15 mouse cellular contexts compared by ENCODE assay signal in the genomic region with DNA sequence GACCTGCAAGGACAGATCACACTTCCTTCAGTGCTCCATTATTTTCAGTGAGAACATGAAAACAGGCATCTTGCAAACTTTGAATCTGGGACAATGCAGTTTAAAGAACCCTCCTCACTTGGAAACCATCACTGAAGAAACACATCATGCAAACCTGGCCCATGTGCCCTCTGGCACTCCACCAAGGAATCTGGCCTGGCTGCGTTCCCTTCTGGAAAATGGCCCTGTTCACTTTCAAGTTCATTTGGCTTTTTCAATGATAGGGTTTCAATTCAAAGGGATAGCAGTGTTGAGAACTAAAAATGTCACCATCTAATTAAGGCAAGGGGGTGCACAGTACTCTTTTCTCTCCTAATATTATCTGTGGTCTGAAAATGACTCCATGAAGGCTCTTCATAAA.
A peak's percentile ranks its signal among the peaks of the same experiment; 100 is the strongest.
DNase-seq lines count a peak whose midpoint lies in the region; ATAC-seq and TF ChIP-seq lines count a peak whose summit lies in the region.
"Had no signal": no experiment of that assay in that cellular context is flagged by ENCODE, and none has a peak within 500 bp of the region (broad histone marks: within the 10 kb centered on the region; RNA-seq: fewer than 3 reads in every experiment).

No protein-coding gene starts in this region.

- no peak overlapping the region for H3K27ac ChIP-seq in cerebellum, adult 2 months (ENCODE audit: insufficient read depth, low read length)
- H3K27ac ChIP-seq in hindbrain, embryonic 13.5 days, result peak overlapping the region; percentile 40
- no peak overlapping the region for H3K27ac ChIP-seq in hindbrain, embryonic 10.5 days
- no peak overlapping the region for H3K27ac ChIP-seq in lung, postnatal 0 days (ENCODE audit: low read length)
- H3K27ac ChIP-seq: embryonic facial prominence, embryonic 15.5 days; heart, embryonic 13.5 days; intestine, embryonic 15.5 days; liver, embryonic 14.5 days; neural tube, embryonic 13.5 days had no signal

- DNase-seq in cerebellum, adult 2 months, result peak; percentile 24 to 31
- DNase-seq in cerebellum, adult 11-12 months, result no peak
- DNase-seq in hindbrain, embryonic 10.5 days (ENCODE audit: low spot score), result no peak
- DNase-seq in lung, postnatal 36 days, result peak; percentile 3
- DNase-seq in lung, postnatal 0 days (ENCODE audit: low spot score), result no peak
- DNase-seq in heart, postnatal 10 days, result peak; percentile 17 to 39
- no peak for DNase-seq in T-cell, adult 2 months (ENCODE audit: low spot score)
- DNase-seq: right cerebral cortex, adult 18-20 months; thymus, postnatal 25 days had no signal

- H3K4me3 ChIP-seq in cerebellum, adult 2 months (replicated peaks; ENCODE audit: insufficient read depth, low read depth, low read length), result no peak overlapping the region
- H3K4me3 ChIP-seq in hindbrain, embryonic 13.5 days, result no peak overlapping the region
- H3K4me3 ChIP-seq in hindbrain, embryonic 10.5 days, result no peak overlapping the region
- no peak overlapping the region for H3K4me3 ChIP-seq in lung, postnatal 0 days (ENCODE audit: low read depth, low read length)
- H3K4me3 ChIP-seq: embryonic facial prominence, embryonic 15.5 days; heart, embryonic 13.5 days; intestine, embryonic 15.5 days; neural tube, embryonic 13.5 days had no signal

- no peak for TF ChIP-seq EP300 in lung, postnatal 0 days (IDR thresholded peaks at IDR 0.05)

- H3K9me3 ChIP-seq in hindbrain, embryonic 13.5 days, result no peaks in the 10 kb centered on the region
- H3K9me3 ChIP-seq in hindbrain, embryonic 10.5 days, result no peaks in the 10 kb centered on the region
- H3K9me3 ChIP-seq in lung, postnatal 0 days (ENCODE audit: low read length), result no peaks in the 10 kb centered on the region
- H3K9me3 ChIP-seq: embryonic facial prominence, embryonic 15.5 days; heart, embryonic 13.5 days; intestine, embryonic 15.5 days; neural tube, embryonic 13.5 days had no signal

- no peak for TF ChIP-seq CTCF in cerebellum, adult 2 months (IDR thresholded peaks at IDR 0.05; ENCODE audit: borderline replicate concordance, insufficient read depth, low read depth, low read length)
- no peak for TF ChIP-seq CTCF in lung, postnatal 0 days (IDR thresholded peaks at IDR 0.05)

- intact Hi-C loops in heart, postnatal 10 days (cut with DNase I), result no loop called here

- no peaks in the 10 kb centered on the region for H3K36me3 ChIP-seq in hindbrain, embryonic 13.5 days
- no peaks in the 10 kb centered on the region for H3K36me3 ChIP-seq in hindbrain, embryonic 10.5 days
- H3K36me3 ChIP-seq in lung, postnatal 0 days (ENCODE audit: insufficient read depth, low read length), result no peaks in the 10 kb centered on the region
- H3K36me3 ChIP-seq: embryonic facial prominence, embryonic 15.5 days; heart, embryonic 13.5 days; intestine, embryonic 15.5 days; neural tube, embryonic 13.5 days had no signal

- H3K4me2 ChIP-seq in hindbrain, embryonic 13.5 days, result no peak overlapping the region
- H3K4me2 ChIP-seq in lung, postnatal 0 days (replicated peaks; ENCODE audit: low read depth, low read length), result no peak overlapping the region
- H3K4me2 ChIP-seq: embryonic facial prominence, embryonic 15.5 days; heart, embryonic 13.5 days; intestine, embryonic 15.5 days; neural tube, embryonic 13.5 days had no signal

- ATAC-seq in hindbrain, embryonic 13.5 days (ENCODE audit: low FRiP score), result no peak
- no peak for ATAC-seq in lung, postnatal 0 days
- ATAC-seq: intestine, embryonic 15.5 days had no signal

- TF ChIP-seq POLR2A in cerebellum, adult 2 months (IDR thresholded peaks at IDR 0.05; ENCODE audit: borderline replicate concordance, insufficient read depth, low read length), result no peak

- no peaks in the 10 kb centered on the region for H3K4me1 ChIP-seq in cerebellum, adult 2 months (ENCODE audit: control insufficient read depth, insufficient read depth, low read length)
- no peaks in the 10 kb centered on the region; the same call in 1 of the 2 replicates for H3K4me1 ChIP-seq in hindbrain, embryonic 13.5 days (replicated peaks)
- no peaks in the 10 kb centered on the region for H3K4me1 ChIP-seq in hindbrain, embryonic 10.5 days (replicated peaks)
- no peaks in the 10 kb centered on the region for H3K4me1 ChIP-seq in lung, postnatal 0 days (ENCODE audit: insufficient read depth, low read depth, low read length)
- H3K4me1 ChIP-seq: embryonic facial prominence, embryonic 15.5 days; heart, embryonic 13.5 days; intestine, embryonic 15.5 days; neural tube, embryonic 13.5 days had no signal

- H3K9ac ChIP-seq in hindbrain, embryonic 13.5 days, result no peak overlapping the region
- no peak overlapping the region for H3K9ac ChIP-seq in lung, postnatal 0 days (replicated peaks; ENCODE audit: low read depth)
- H3K9ac ChIP-seq: embryonic facial prominence, embryonic 15.5 days; heart, embryonic 13.5 days; intestine, embryonic 15.5 days; liver, embryonic 14.5 days; neural tube, embryonic 13.5 days had no signal

- H3K27me3 ChIP-seq in cerebellum, adult 2 months (ENCODE audit: control insufficient read depth, insufficient read depth, low read length), result no peaks in the 10 kb centered on the region
- no peaks in the 10 kb centered on the region for H3K27me3 ChIP-seq in hindbrain, embryonic 13.5 days
- H3K27me3 ChIP-seq in hindbrain, embryonic 10.5 days (ENCODE audit: insufficient read depth, poor library complexity, severe bottlenecking), result no peaks in the 10 kb centered on the region
- no peaks in the 10 kb centered on the region for H3K27me3 ChIP-seq in lung, postnatal 0 days (replicated peaks; ENCODE audit: insufficient read depth, low read length)
- H3K27me3 ChIP-seq: embryonic facial prominence, embryonic 15.5 days; heart, embryonic 13.5 days; intestine, embryonic 15.5 days; neural tube, embryonic 13.5 days had no signal

- WGBS in cerebellum, adult 2 months, result 29% methylated on average over 1 of the region's 1 CpGs
- 64% methylated on average over 1 of the region's 1 CpGs for WGBS in hindbrain, embryonic 13.5 days
- 87% methylated on average over 1 of the region's 1 CpGs for WGBS in hindbrain, embryonic 10.5 days
- WGBS in lung, postnatal 0 days, result 57% methylated on average over 1 of the region's 1 CpGs

Comparison
In these comparisons a context has a peak if more than half of its experiments do, and no peak if none do; other contexts are left out.
1. DNase-seq: peak in cerebellum, adult 2 months (2 of 2), lung, postnatal 36 days (single experiment) and heart, postnatal 10 days (2 of 2); none in cerebellum, adult 11-12 months (single experiment), hindbrain, embryonic 10.5 days (single experiment), lung, postnatal 0 days (single experiment) and T-cell, adult 2 months (single experiment).